ENCODE assay signal across 18 mouse cellular contexts in the genomic region with DNA sequence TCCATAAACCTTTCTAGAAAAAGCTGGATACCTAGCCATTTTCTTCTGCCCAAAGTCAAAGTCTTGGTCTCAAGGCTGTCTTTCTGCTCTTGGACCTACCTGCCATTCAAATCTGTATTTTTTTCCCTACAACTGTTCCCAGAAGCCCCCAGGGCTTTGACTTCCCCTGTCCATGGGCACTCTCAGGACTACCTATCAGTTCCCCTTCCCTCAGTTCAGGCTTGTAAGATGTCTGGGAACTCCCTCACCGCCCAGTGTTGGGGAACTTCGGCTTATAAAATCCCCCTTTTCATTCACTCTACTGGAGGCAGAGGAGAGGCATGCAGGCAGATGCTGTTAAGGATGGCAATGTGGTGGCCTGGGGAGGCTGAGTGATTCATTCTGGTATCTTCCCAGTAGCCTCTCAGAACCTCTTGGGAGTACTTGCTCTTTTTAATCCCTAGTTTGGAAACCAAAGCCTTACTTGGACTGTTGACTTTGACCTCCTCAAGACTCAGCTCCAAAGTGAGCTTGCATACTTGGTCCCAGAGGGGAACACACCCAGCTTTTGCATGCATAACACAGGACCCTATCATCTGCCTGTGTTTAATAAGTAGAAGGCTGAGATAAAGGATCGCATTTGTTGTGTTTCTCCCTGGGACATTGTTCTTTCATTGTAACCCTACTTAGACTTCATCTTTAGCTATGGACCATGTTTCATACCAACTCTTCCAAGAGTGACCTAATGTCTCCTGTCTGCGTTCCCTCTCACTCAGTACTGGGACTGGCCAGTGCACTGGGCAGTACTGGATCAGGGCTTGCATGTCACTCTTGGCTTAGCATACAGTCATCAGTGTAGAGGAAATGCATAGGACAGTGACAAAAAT. TPM values are rescaled to one million over a fixed set of nuclear protein-coding genes. Genes with fewer than 3 reads are reported as not detected.
DNase-seq lines count a peak whose midpoint lies in the region; ATAC-seq and TF ChIP-seq lines count a peak whose summit lies in the region.
"Had no signal": no experiment of that assay in that cellular context is flagged by ENCODE, and none has a peak within 500 bp of the region (broad histone marks: within the 10 kb centered on the region; RNA-seq: fewer than 3 reads in every experiment).

No protein-coding gene starts in this region.

- H3K36me3 ChIP-seq in lung, postnatal 0 days (ENCODE audit: insufficient read depth, low read length), result no peaks in the 10 kb centered on the region
- H3K36me3 ChIP-seq in stomach, embryonic 15.5 days, result no peaks in the 10 kb centered on the region
- H3K36me3 ChIP-seq: embryonic facial prominence, embryonic 13.5 days; hindbrain, embryonic 10.5 days; limb, embryonic 13.5 days; liver, embryonic 15.5 days had no signal

- H3K27me3 ChIP-seq in lung, postnatal 0 days (replicated peaks; ENCODE audit: insufficient read depth, low read length), result no peaks in the 10 kb centered on the region
- H3K27me3 ChIP-seq in stomach, embryonic 15.5 days (replicated peaks), result no peaks in the 10 kb centered on the region
- H3K27me3 ChIP-seq: embryonic facial prominence, embryonic 13.5 days; limb, embryonic 13.5 days; liver, embryonic 15.5 days had no signal

- peak; percentile 13; the same call in 1 of the 2 replicates for ATAC-seq in lung, postnatal 0 days
- ATAC-seq in stomach, embryonic 15.5 days (ENCODE audit: insufficient read depth, low FRiP score, low read depth), result no peak
- ATAC-seq: forebrain, embryonic 16.5 days had no signal

- no peak overlapping the region for H3K9ac ChIP-seq in lung, postnatal 0 days (replicated peaks; ENCODE audit: low read depth)
- no peak overlapping the region for H3K9ac ChIP-seq in stomach, embryonic 15.5 days
- H3K9ac ChIP-seq: embryonic facial prominence, embryonic 13.5 days; limb, embryonic 13.5 days; liver, embryonic 15.5 days had no signal

- 73% methylated on average over 4 of the region's 4 CpGs for WGBS in lung, postnatal 0 days
- WGBS in stomach, embryonic 15.5 days, result 80% methylated on average over 4 of the region's 4 CpGs

- H3K4me3 ChIP-seq in lung, postnatal 0 days (ENCODE audit: low read depth, low read length), result no peak overlapping the region
- H3K4me3 ChIP-seq in stomach, embryonic 15.5 days (replicated peaks), result no peak overlapping the region
- H3K4me3 ChIP-seq: embryonic facial prominence, embryonic 13.5 days; hindbrain, embryonic 10.5 days; limb, embryonic 13.5 days; liver, embryonic 15.5 days had no signal

- peak; percentile 90 for DNase-seq in heart, adult 11 months
- no peak for DNase-seq in heart, adult 8-10 months (ENCODE audit: low spot score)
- no peak for DNase-seq in lung, postnatal 0 days (ENCODE audit: low spot score)
- no peak for DNase-seq in lung, postnatal 14 days
- DNase-seq in adipocyte (ENCODE audit: low spot score), result peak; percentile 62
- no peak for DNase-seq in ovary, postnatal 36 days (ENCODE audit: low spot score)
- DNase-seq in left cerebral cortex, adult 8-10 months (ENCODE audit: low spot score in 2 of 2), result no peak
- DNase-seq: adrenal gland, adult 2 months; cerebellum, adult 11 months; cerebellum, postnatal 36 days; kidney, postnatal 25 days; midbrain, embryonic 14.5 days had no signal

- peak overlapping the region; percentile 54 for H3K27ac ChIP-seq in lung, postnatal 0 days (ENCODE audit: low read length)
- peak overlapping the region; percentile 72; the same call in 1 of the 2 replicates for H3K27ac ChIP-seq in stomach, embryonic 15.5 days
- H3K27ac ChIP-seq: embryonic facial prominence, embryonic 13.5 days; hindbrain, embryonic 10.5 days; limb, embryonic 13.5 days; liver, embryonic 15.5 days had no signal

- no peak for TF ChIP-seq CTCF in lung, postnatal 0 days (IDR thresholded peaks at IDR 0.05)

- H3K9me3 ChIP-seq in lung, postnatal 0 days (ENCODE audit: low read length), result no peaks in the 10 kb centered on the region
- H3K9me3 ChIP-seq in stomach, embryonic 15.5 days, result no peaks in the 10 kb centered on the region
- H3K9me3 ChIP-seq: embryonic facial prominence, embryonic 13.5 days; hindbrain, embryonic 10.5 days; limb, embryonic 13.5 days; liver, embryonic 15.5 days had no signal

- no peak for TF ChIP-seq EP300 in lung, postnatal 0 days (IDR thresholded peaks at IDR 0.05)

- peaks cover 28% of the 10 kb centered on the region; the same call in 1 of the 2 replicates for H3K4me1 ChIP-seq in lung, postnatal 0 days (ENCODE audit: insufficient read depth, low read depth, low read length)
- H3K4me1 ChIP-seq in stomach, embryonic 15.5 days, result peaks cover 61% of the 10 kb centered on the region

- no peak overlapping the region for H3K4me2 ChIP-seq in lung, postnatal 0 days (replicated peaks; ENCODE audit: low read depth, low read length)
- no peak overlapping the region for H3K4me2 ChIP-seq in stomach, embryonic 15.5 days
- H3K4me2 ChIP-seq: embryonic facial prominence, embryonic 13.5 days; limb, embryonic 13.5 days; liver, embryonic 15.5 days had no signal

RNA-seq across cellular contexts. Expression of a gene that starts 27.0 kb away (rescaled TPM):
- 10 to 100 TPM; 10.9 to 15.9 (median 13.0) TPM for total RNA-seq in heart, adult 8-10 months (2022)
- polyA plus RNA-seq in lung, postnatal 0 days (2015; fragmentation: Nextera tagmentation; extraction: Ambion mirVana), result 34.0 and 37.9 TPM in 2 replicates
- 41.3 and 42.2 TPM in 2 replicates for polyA plus RNA-seq in stomach, embryonic 15.5 days (2015; fragmentation: Nextera tagmentation; extraction: Ambion mirVana)
- 10 to 100 TPM; 30.7 to 38.3 (median 34.9) TPM for total RNA-seq in left cerebral cortex, adult 8-10 months (2022)

Comparison
In these comparisons a context has a peak if more than half of its experiments do, and no peak if none do; other contexts are left out.
1. DNase-seq: peak in heart, adult 11 months (single experiment) and adipocyte (single experiment); none in heart, adult 8-10 months (single experiment), lung, postnatal 0 days (single experiment), lung, postnatal 14 days (single experiment), ovary, postnatal 36 days (single experiment) and left cerebral cortex, adult 8-10 months (0 of 2).